Mouse (Mus musculus) left cerebral cortex, adult 6 months (tissue): Measurements from ENCODE around the gene Krtap28-10. TPM values are rescaled to one million over a fixed set of nuclear protein-coding genes. Genes with fewer than 3 reads are reported as not detected.

Experiments used
- long read RNA-seq, 2 experiments: library from polyadenylated mRNA; unstranded; transcript quantifications; one replicate each; pipeline ENCODE4 v2.0.0; 2019 to 2020
- polyA plus RNA-seq: library from polyadenylated mRNA; unstranded; fragments of <200 nt; fragmentation: Nextera tagmentation; gene quantifications from 2 replicates; pipeline ENCODE4 v1.2.3, GENCODE M21; 2021

Krtap28-10 gene
- polyA plus RNA-seq, result not detected in 2 replicates
- long read RNA-seq, experiment 1, result 0 reads
- long read RNA-seq, experiment 2, result 0 reads

GRCm38 (mm10) chr1:83042380-83042779 is at the start of gene Krtap28-10:
Krtap28-10 (minus strand) TSS chr1:83042480.

GRCm38 (mm10) chr1:83060643-83061042 is 18.4 kb upstream of the Krtap28-10 start, which contains the start of gene Krtap28-13:
Krtap28-13 (plus strand) TSS chr1:83060930.

GRCm38 (mm10) chr1:83059278-83059677 is 17.0 kb upstream of the Krtap28-10 start, which contains the start of gene A030005K14Rik:
A030005K14Rik (minus strand) TSS chr1:83059378.

GRCm38 (mm10) chr1:83044882-83045427 is 2.7 kb upstream of the Krtap28-10 start, which contains the start of gene Gm47969:
Gm47969 (plus strand) TSS chr1:83044932.

GRCm38 (mm10) chr1:83038109-83038672 is 4.1 kb downstream of the Krtap28-10 start, which contains the start of gene Slc19a3:
Slc19a3 (minus strand) TSS chr1:83038448.

GRCm38 (mm10) chr1:83000306-83000705 is 42.0 kb downstream of the Krtap28-10 start, which contains the start of gene Gm47959:
Gm47959 (plus strand) TSS chr1:83000548.

Other genes with a start within 250 kb of the Krtap28-10 start
- 4.8 and 5.9 TPM in 2 replicates for gene Agfg1, start 203.0 kb downstream of the Krtap28-10 start, polyA plus RNA-seq
- gene A030005L19Rik, start 129.2 kb downstream of the Krtap28-10 start, polyA plus RNA-seq, result not detected in 2 replicates
- not detected in 2 replicates for gene A030014E15Rik, start 117.6 kb downstream of the Krtap28-10 start, polyA plus RNA-seq
- gene Gm6217, start 111.1 kb downstream of the Krtap28-10 start, polyA plus RNA-seq, result not detected in 2 replicates
- not detected in 2 replicates for gene A030003K21Rik, start 99.1 kb downstream of the Krtap28-10 start, polyA plus RNA-seq
- gene Gm7544, start 86.5 kb downstream of the Krtap28-10 start, polyA plus RNA-seq, result not detected in 2 replicates
- gene Gm47955, start 82.2 kb downstream of the Krtap28-10 start, polyA plus RNA-seq, result not detected in 2 replicates
- gene Gm47959, start 41.9 kb downstream of the Krtap28-10 start, polyA plus RNA-seq, result not detected in 2 replicates
- 0.72 and 1.1 TPM in 2 replicates for gene Slc19a3, start 4.0 kb downstream of the Krtap28-10 start, polyA plus RNA-seq
- not detected in 2 replicates for gene Gm47969, start 2.5 kb upstream of the Krtap28-10 start, polyA plus RNA-seq
- gene A030005K14Rik, start 16.9 kb upstream of the Krtap28-10 start, polyA plus RNA-seq, result not detected in 2 replicates
- gene Krtap28-13, start 18.4 kb upstream of the Krtap28-10 start, polyA plus RNA-seq, result not detected in 2 replicates
- not detected in 2 replicates for gene Ccl20, start 74.3 kb upstream of the Krtap28-10 start, polyA plus RNA-seq
- gene Daw1, start 117.3 kb upstream of the Krtap28-10 start, polyA plus RNA-seq, result 0.20 and 0.23 TPM in 2 replicates